Mouse (Mus musculus): ENCODE data around the gene Gm5617.
"Not testable (repeated sequence)": the region's sequence is repeated elsewhere in the genome, so short reads cannot be mapped to it uniquely, and the experiment has no call there.

Gm5617 gene

GRCm38 (mm10) chr9:48503001-48503400 is 7.8 kb downstream of the Gm5617 start:
- DNase-seq = no peak

GRCm38 (mm10) chr9:48504741-48505365 is 9.6 kb downstream of the Gm5617 start:
- no peak for DNase-seq

- no peak for DNase-seq
Observed at GRCm38 (mm10) chr9:48510134-48510533, 14.9 kb downstream of the Gm5617 start.

DNA sequence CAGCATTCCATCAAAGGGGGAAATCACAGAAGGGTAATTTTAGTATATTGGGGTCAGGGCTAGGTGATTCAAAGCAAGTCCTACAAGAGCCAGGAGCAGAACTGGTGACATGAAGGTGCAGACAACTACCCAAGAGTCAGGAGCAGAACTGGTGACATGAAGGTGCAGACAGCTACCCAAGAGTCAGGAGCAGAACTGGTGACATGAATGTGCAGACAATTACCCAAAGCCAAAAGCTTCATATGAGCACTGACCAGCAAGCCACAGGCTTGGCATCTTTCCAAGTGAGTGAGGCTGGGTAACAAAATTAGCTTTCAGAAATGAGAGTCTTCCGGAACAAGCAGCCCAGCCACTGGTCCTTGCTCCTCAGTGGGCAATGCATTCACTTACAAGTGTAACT is 20.1 kb downstream of the Gm5617 start:
- DNase-seq = no peak

DNA sequence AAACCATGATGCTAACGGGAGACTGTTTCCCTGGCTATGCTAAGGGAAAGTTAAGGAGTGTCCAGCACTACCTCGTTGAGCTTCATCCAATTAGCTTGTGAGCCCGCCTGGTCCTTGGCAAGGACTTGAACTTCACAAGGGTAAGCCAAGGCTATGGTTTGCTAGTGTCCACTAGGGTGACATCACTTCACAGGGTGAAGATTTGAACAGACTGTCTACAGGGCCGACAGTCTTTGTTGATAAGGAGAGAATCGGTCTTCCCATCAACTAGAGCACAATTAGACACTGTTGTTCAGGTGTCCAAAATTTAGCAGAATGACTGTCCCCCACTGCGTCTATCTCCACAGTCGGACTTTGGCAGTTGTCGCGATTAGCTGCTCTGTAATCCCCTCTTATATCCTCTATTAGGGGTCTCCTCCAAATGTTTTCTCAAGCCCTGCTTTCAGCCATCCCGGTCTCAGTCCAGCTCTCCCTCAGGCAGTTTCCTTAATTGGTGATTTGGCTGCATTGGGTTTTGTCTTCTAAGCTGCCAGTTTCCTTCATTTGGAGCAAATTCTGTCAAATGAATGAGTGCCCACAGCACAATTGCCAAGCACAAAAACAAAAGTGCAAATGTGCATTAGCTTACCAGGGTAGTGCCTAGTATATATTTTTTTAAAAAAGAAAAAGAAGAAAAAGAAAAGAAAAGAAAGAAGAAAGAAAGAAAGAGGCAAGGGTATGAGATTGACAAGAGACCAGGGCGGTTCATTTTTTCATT is 21.6 kb downstream of the Gm5617 start:
- DNase-seq = no peak

DNA sequence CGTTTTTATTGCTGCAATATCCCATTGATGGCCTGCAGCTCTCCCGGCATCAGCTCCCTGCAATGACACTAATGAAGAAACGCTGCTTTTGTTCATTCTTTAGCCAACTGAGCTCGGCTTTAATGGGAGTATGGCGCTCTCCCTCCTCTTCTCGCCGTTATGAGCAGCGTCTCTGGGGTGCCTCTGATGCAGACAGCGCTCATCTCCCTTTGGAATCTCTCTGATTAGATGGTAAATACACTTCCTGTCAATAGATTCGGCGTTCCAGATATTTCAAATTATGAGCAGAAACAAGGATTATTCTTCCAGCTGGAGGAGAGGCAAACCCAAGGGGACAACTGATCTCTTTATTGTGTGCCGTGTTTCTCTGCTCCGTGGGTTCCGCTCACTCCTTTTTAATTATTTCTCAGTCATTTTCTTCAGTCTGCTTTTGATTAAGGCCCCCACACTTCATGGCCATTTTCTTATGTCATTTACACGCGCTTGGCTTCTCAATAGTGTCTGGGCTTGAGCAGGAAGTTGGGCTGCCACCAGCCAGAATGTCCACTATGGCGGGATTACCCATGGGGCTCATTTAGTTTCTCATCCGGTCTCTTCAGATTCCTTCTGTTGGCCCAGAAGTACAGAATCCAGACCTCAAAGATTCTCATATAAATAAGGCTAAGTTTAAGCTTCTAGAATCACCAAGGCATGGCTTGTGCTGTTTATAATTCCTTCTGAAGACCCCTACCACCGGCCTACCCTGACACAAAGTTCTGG is 22.3 kb downstream of the Gm5617 start:
- no peak for DNase-seq

DNA sequence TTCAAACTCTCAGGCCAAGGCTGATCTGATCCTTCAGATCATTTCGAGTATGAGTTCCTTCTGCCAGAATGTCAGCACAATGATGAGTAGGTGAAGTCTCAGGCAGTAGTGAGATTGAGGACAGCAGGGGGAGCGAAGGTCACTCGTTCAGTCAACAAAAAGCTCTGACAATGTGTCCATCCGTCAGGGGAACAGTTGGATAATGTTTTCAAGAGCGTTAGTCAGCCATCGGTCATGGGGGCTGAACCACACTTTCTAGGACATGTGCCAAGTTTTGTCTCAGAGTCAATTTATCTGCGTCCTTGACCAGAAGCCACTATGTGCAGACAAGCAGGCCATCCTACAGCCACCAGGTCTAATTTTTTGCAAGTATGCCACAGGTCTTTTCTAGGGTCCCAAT is 25.2 kb downstream of the Gm5617 start:
- DNase-seq = not testable (repeated sequence)

DNA sequence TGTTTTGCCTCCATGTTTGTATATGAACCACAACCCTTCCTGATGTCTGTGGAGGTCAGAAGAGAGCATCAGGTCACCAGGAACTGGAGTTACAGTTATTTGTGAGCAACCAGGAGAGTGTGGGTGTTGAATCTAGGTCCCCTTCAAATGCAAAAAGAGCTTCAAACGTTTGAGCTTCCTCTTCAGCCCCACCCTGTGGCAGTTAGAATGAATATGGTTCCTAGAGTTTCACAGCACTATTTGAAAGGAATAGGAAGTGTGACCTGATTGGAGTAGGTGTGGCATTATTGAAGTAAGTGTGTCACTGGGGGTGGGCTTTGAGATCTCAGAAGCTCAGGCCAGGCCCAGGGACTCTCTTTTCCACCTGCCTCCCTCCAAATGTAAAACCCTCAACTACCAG is 30.3 kb downstream of the Gm5617 start:
- DNase-seq = no peak

- DNase-seq = no peak
Observed at GRCm38 (mm10) chr9:48526520-48526919, 31.3 kb downstream of the Gm5617 start.

DNA sequence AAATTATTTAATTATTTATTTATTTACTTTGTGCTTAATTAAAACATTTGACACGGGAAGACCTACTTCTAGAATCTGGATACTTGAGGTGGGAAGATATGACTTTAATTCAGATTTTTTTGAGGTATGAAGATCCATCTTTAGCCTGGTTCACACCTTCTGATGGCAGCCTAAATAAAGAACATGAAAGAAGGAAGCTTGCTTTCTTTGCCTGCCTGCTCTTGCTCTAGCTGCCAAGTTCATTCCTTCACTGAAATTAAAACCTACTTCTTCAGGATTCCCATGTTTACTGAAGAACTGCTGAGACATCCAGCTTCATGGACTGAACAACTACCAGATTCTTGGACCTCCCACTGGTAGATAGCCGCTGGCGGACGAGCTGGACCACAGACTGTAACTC is 36.1 kb downstream of the Gm5617 start:
- no peak for DNase-seq

GRCm38 (mm10) chr9:48532203-48532602 is 37.0 kb downstream of the Gm5617 start:
- no peak for DNase-seq

GRCm38 (mm10) chr9:48532730-48533129 is 37.5 kb downstream of the Gm5617 start:
- no peak for DNase-seq

DNA sequence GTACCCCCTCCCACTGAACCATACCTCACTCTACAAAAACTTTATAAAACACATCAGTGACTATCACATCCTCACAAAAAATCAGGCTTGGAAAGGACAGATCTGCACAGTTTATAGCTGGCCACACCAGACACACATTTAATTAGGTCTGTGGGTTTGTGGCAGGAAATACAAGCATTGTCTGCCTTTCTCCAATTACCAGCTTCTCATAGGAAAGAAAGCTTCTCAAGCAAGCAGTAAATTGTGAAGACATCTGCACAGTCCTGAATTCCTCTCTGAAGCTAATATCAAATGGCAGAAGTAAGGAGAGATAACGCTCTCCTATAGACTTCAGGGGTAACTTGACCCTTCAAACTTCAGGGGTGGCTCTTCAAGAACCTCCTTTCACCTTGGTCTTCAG is 41.2 kb downstream of the Gm5617 start:
- no peak for DNase-seq

- DNase-seq = not testable (repeated sequence)
Observed at GRCm38 (mm10) chr9:48537616-48538015, 42.4 kb downstream of the Gm5617 start.

GRCm38 (mm10) chr9:48538044-48538645 is 42.9 kb downstream of the Gm5617 start:
- DNase-seq = no peak

GRCm38 (mm10) chr9:48538688-48539087 is 43.4 kb downstream of the Gm5617 start:
- no peak for DNase-seq
